Mouse (Mus musculus): ENCODE measurements at regions not wholly inside any gene's neighbourhood (a gene's known extent, or its start where the extent isn't known, plus 50 kb on each side); places are given as distances from the start of the nearest gene placed in this dataset.

DNA sequence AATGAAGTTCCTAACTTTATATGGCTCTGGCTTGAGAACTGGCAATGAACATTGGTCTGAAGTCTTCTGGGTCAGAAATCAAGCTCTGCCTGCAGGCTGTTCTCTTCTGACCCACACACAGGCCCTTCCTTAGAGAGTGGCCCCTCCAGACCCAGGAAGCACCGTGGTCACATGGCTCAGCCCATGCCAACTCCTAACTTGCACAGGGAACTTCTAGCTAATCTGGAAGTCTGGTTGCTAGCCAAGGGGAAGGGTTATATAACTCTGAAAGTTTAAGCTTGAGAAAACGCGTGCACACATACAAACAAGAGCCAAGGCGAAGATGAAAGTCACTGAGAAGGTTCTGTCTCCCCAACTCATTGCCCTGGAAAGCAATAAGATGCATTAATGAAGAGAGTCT lies 69.2 kb upstream of the Trim2 start:
- Histone ChIP-seq H3K27ac (ENCODE audit: control insufficient read depth, insufficient read depth, low read depth, low read length) (no peak overlapping the region), H3K27me3 (ENCODE audit: control insufficient read depth, insufficient read depth, low read length) (no peaks in the 10 kb centered on the region), H3K4me3 (ENCODE audit: control insufficient read depth, low read depth, low read length) (no peak overlapping the region), H3K4me1 (ENCODE audit: control insufficient read depth, insufficient read depth, low read length) (no peaks in the 10 kb centered on the region), H3K36me3 (ENCODE audit: control insufficient read depth, insufficient read depth, low read length) (no peaks in the 10 kb centered on the region)
- TF ChIP-seq CTCF (IDR thresholded peaks at IDR 0.05; ENCODE audit: control insufficient read depth, insufficient read depth, insufficient replicate concordance, low read depth, low read length) = no peak
- no peak for TF ChIP-seq POLR2A (IDR thresholded peaks at IDR 0.05; ENCODE audit: control insufficient read depth, low read depth, low read length)

DNA sequence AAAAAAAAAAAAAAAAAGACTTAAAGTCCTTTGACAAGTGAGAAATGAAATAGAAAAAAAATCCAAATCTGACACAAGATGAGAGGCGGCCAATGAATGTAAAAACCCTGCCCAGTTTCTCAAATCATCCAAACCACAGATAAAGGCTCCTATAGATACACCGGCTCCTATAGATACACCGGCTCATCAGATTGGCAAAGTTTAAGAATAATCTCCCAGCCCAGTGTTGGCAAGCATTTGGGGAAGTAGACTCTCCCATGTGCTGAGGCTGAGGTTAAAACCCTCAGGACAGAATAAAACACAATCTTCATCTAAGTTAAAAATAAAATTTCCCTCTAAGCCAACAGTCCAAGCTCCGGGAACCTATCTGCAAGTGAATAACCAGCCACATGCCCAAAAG lies 65.2 kb upstream of the Trim2 start:
- H3K27ac ChIP-seq (ENCODE audit: control insufficient read depth, insufficient read depth, low read depth, low read length) = no peak overlapping the region

DNA sequence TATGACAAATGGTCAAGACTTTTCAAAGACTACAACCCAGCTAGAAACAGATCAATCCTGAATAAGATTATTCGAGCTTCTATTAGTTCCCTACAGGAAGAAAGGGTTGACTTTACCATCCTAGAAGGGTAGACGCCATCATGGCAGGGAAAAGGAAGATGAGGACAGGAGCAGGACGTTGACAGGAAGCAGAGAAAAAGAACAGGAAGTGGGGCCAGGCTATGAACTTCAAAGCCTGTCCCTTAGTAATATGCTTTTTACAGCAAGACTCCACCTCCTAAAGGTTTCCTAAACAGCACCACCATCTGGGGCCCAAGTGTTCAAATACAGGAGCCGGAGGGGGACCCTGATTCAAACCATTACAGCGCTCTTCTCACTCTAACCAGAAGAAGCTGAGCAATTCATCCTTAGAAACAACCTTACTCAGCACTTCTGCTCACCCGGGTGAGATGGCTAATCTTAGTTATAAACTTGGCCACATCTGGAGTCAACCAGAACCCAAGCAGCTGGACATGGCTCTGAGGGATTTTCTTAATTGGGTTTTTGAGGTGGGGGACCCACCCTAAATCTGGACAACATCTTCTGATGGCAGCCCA lies 60.6 kb upstream of the Trim2 start:
- Histone ChIP-seq H3K27ac (ENCODE audit: control insufficient read depth, insufficient read depth, low read depth, low read length) (no peak overlapping the region), H3K4me1 (ENCODE audit: control insufficient read depth, insufficient read depth, low read length) (no peaks in the 10 kb centered on the region), H3K36me3 (ENCODE audit: control insufficient read depth, insufficient read depth, low read length) (no peaks in the 10 kb centered on the region), H3K27me3 (ENCODE audit: control insufficient read depth, insufficient read depth, low read length) (no peaks in the 10 kb centered on the region), H3K4me3 (ENCODE audit: control insufficient read depth, low read depth, low read length) (no peak overlapping the region)
- TF ChIP-seq CTCF (IDR thresholded peaks at IDR 0.05; ENCODE audit: control insufficient read depth, insufficient read depth, insufficient replicate concordance, low read depth, low read length) (no peak), POLR2A (IDR thresholded peaks at IDR 0.05; ENCODE audit: control insufficient read depth, low read depth, low read length) (no peak)

More for the DNA sequence above, 65.2 kb upstream of the Trim2 start:
- H3K4me1 ChIP-seq (ENCODE audit: control insufficient read depth, insufficient read depth, low read length) = no peaks in the 10 kb centered on the region
- TF ChIP-seq CTCF (IDR thresholded peaks at IDR 0.05; ENCODE audit: control insufficient read depth, insufficient read depth, insufficient replicate concordance, low read depth, low read length) (no peak), POLR2A (IDR thresholded peaks at IDR 0.05; ENCODE audit: control insufficient read depth, low read depth, low read length) (no peak)
- no peaks in the 10 kb centered on the region for H3K36me3 ChIP-seq (ENCODE audit: control insufficient read depth, insufficient read depth, low read length)
- no peak overlapping the region for H3K4me3 ChIP-seq (ENCODE audit: control insufficient read depth, low read depth, low read length)
- no peaks in the 10 kb centered on the region for H3K27me3 ChIP-seq (ENCODE audit: control insufficient read depth, insufficient read depth, low read length)

DNA sequence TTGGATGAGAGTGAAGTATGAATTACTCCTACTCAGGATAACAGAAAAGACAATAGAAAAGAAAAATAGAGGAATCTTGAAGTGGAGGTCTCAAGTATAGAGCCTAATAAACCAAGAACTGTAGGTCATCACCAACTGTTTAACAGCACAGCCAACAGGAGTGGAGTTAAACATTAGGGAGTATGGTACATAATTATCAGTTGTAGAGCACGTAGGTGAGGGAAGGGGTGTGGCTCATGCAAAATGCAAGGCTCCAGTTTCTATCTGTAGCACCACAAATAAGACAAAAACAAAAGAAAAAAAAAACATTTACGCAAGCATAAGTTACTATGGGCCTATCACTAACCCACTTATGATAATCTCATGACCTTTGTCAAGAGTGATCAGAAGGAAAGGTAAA lies 52.0 kb upstream of the Trim2 start:
- TF ChIP-seq POLR2A (IDR thresholded peaks at IDR 0.05; ENCODE audit: control insufficient read depth, low read depth, low read length) = no peak
- Histone ChIP-seq H3K27ac (ENCODE audit: control insufficient read depth, insufficient read depth, low read depth, low read length) (no peak overlapping the region), H3K27me3 (ENCODE audit: control insufficient read depth, insufficient read depth, low read length) (no peaks in the 10 kb centered on the region), H3K36me3 (ENCODE audit: control insufficient read depth, insufficient read depth, low read length) (no peaks in the 10 kb centered on the region), H3K4me3 (ENCODE audit: control insufficient read depth, low read depth, low read length) (no peak overlapping the region), H3K4me1 (ENCODE audit: control insufficient read depth, insufficient read depth, low read length) (no peaks in the 10 kb centered on the region)

DNA sequence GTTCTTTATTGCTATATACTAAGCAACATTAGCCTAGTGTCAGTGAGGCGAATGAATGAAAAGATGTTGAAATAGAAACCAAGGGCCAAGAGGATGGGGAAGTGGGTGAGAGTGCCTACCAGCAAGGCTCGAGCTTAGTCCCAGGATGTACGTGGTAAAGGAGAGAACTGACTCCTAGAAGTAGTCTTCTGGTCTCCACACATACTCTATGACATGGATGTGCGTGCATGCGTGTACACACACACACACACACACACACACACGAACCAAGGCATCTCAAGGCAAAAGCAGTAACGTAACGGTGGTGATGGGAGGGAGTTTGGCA lies 50.0 kb upstream of the Trim2 start:
- no peaks in the 10 kb centered on the region for H3K27me3 ChIP-seq (ENCODE audit: control insufficient read depth, insufficient read depth, low read length)
- H3K4me1 ChIP-seq (ENCODE audit: control insufficient read depth, insufficient read depth, low read length) = no peaks in the 10 kb centered on the region
- TF ChIP-seq POLR2A (IDR thresholded peaks at IDR 0.05; ENCODE audit: control insufficient read depth, low read depth, low read length) (no peak), CTCF (IDR thresholded peaks at IDR 0.05; ENCODE audit: control insufficient read depth, insufficient read depth, insufficient replicate concordance, low read depth, low read length) (no peak)
- no peak overlapping the region for H3K27ac ChIP-seq (ENCODE audit: control insufficient read depth, insufficient read depth, low read depth, low read length)
- no peaks in the 10 kb centered on the region for H3K36me3 ChIP-seq (ENCODE audit: control insufficient read depth, insufficient read depth, low read length)
- H3K4me3 ChIP-seq (ENCODE audit: control insufficient read depth, low read depth, low read length) = no peak overlapping the region
